Mouse (Mus musculus): ENCODE measurements around the gene Inhbc. TPM values are rescaled to one million over a fixed set of nuclear protein-coding genes. Genes with fewer than 3 reads are reported as not detected.
"Not testable (repeated sequence)": the region's sequence is repeated elsewhere in the genome, so short reads cannot be mapped to it uniquely, and the experiment has no call there.

Inhbc gene
- polyA plus RNA-seq, 1 experiment: not detected

DNA sequence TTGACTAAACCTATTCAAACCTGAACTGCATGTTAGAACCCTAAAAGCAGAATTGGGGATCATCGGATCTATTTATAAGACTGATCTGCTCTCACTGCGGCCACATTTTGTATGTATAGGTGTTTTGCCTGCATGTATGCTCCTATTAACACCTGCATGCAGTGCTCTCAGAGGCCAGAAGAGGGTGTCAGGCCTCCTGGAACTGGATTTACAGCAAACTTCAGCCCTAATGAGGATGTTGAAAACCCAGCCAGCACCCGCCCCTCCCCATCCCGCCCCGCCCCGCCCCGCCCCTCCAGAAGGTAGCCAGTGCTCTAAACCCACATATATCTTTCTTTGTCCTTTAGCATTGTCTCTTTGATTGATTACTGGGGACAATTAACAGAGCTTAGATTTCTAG, 45.7 kb downstream of the Inhbc start:
- Histone ChIP-seq H3K4me3 (ENCODE audit: insufficient read depth, low read depth, low read length) (no peak overlapping the region), H3K4me1 (ENCODE audit: control insufficient read depth, insufficient read depth, low read length) (peaks cover 12% of the 10 kb centered on the region), H3K27ac (ENCODE audit: insufficient read depth, low read depth, low read length) (no peak overlapping the region)
- TF ChIP-seq POLR2A (IDR thresholded peaks at IDR 0.05; ENCODE audit: insufficient read depth, low read depth, low read length): no peak
- no peak for TF ChIP-seq CTCF (IDR thresholded peaks at IDR 0.05; ENCODE audit: insufficient read depth, low read depth, low read length)
- WGBS: 13% methylated on average over 7 of the region's 7 CpGs

DNA sequence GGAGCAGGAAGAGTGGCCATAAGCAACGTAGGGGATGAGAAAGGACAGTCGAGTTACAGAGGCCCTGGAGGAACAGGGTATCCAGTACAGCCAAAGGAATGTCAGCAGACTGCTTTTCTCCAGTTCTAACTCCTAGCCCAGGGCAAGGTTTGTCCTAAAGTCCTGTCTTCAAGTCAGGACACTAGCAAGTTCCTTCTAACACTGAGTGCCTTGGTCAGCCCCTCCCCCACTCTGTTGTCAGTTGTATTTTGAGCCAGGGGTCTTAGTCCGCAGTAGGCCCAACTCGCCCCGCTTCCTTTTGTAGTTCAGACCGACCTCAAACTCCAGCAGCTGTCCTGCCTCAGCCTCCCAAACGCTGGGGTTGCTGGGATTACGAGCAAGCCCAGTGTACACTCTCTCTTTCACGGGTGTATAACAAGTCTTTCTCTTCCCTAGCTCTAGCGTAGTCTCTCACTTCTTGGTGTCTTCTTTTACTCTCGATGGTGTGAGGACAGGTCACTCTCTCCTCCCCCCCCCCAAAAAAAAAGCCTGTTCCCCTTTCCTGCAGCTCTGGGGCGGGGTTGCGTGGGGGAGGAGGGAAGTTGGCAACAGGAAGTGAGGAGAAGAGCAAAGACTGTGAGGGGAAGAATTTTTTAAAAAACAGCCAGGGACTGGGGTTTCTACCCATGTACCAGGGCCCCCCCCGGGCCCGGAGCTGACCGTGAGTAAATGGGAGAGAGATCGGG, 46.9 kb downstream of the Inhbc start:
- TF ChIP-seq POLR2A (IDR thresholded peaks at IDR 0.05; ENCODE audit: insufficient read depth, low read depth, low read length) (no peak), CTCF (IDR thresholded peaks at IDR 0.05; ENCODE audit: insufficient read depth, low read depth, low read length) (no peak)
- no peak overlapping the region for H3K4me3 ChIP-seq (ENCODE audit: insufficient read depth, low read depth, low read length)
- 81% methylated on average over 17 of the region's 17 CpGs for WGBS
- peaks cover 12% of the 10 kb centered on the region for H3K4me1 ChIP-seq (ENCODE audit: control insufficient read depth, insufficient read depth, low read length)
- no peak overlapping the region for H3K27ac ChIP-seq (ENCODE audit: insufficient read depth, low read depth, low read length)

DNA sequence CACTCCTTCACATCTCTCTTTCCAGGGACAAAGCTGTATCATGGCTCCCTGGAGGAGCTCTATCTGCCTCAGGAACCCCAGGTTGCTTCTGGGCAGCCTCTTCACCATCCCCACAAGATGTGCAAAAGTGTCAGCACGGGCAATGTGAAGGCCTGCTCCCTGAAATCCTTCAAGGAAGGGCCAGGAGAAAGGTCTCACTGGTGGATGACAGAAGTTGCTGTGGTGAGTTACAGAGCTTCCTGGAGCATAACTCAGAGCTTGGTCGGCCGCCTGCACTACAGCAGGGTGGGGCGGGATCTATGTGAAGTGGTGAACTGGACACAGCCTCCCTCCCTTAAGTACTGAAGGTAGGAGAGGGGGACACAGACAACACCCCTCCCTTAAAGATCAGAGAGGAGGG, 47.6 kb downstream of the Inhbc start:
- H3K27ac ChIP-seq (ENCODE audit: insufficient read depth, low read depth, low read length): no peak overlapping the region
- H3K4me3 ChIP-seq (ENCODE audit: insufficient read depth, low read depth, low read length): no peak overlapping the region
- no peak for TF ChIP-seq POLR2A (IDR thresholded peaks at IDR 0.05; ENCODE audit: insufficient read depth, low read depth, low read length)
- TF ChIP-seq CTCF (IDR thresholded peaks at IDR 0.05; ENCODE audit: insufficient read depth, low read depth, low read length): no peak
- H3K4me1 ChIP-seq (ENCODE audit: control insufficient read depth, insufficient read depth, low read length): peaks cover 12% of the 10 kb centered on the region
- 87% methylated on average over 4 of the region's 4 CpGs for WGBS

DNA sequence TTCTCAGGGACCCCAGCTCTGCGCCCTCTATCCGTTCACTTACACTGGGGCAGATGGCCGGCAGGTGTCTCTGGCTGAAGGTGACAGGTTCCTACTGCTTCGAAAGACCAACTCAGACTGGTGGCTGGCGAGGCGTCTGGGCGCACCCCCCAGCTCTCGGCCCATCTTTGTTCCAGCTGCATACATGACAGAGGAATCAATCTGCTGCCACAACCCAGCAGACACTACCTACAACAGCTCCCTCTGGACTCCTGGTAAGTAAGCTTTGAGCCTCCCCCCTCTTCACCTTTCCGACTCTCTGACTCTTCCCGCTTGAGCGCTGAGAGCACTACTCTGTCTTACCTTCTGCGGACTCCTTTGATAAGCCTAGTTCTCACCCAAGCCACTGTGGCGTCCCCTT, 48.1 kb downstream of the Inhbc start:
- Histone ChIP-seq H3K4me3 (ENCODE audit: insufficient read depth, low read depth, low read length) (no peak overlapping the region), H3K27ac (ENCODE audit: insufficient read depth, low read depth, low read length) (no peak overlapping the region), H3K4me1 (ENCODE audit: control insufficient read depth, insufficient read depth, low read length) (peaks cover 12% of the 10 kb centered on the region)
- WGBS: 85% methylated on average over 13 of the region's 13 CpGs
- no peak for TF ChIP-seq CTCF (IDR thresholded peaks at IDR 0.05; ENCODE audit: insufficient read depth, low read depth, low read length)
- no peak for TF ChIP-seq POLR2A (IDR thresholded peaks at IDR 0.05; ENCODE audit: insufficient read depth, low read depth, low read length)

DNA sequence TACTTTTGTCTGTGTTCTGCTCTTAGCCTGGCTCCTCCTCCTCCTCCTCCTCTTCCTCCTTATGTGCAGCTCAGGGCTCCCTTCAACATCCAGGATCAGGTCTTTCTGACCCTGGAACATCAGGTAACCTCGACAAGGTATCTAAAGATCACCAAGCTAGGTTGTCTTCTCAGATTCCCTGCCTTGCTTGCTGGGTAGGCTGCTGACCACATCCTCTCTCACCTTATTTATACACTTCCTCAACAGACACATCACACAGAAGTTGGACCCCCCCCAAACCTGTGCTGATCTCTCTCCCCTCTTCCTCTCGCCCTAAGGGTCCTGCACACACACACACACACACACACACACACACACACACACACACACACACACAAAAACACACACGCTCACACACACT, 48.6 kb downstream of the Inhbc start, which contains the start of gene Arhgap9:
Gene Arhgap9 (plus strand): TSS at position 344 of the 400 bp plus-strand sequence.
- WGBS: 83% methylated on average over 3 of the region's 3 CpGs
- H3K4me1 ChIP-seq (ENCODE audit: control insufficient read depth, insufficient read depth, low read length): peaks cover 8% of the 10 kb centered on the region
- H3K4me3 ChIP-seq (ENCODE audit: insufficient read depth, low read depth, low read length): no peak within 1 kb of the TSS
- TF ChIP-seq CTCF (IDR thresholded peaks at IDR 0.05; ENCODE audit: insufficient read depth, low read depth, low read length): no peak
- TF ChIP-seq POLR2A (IDR thresholded peaks at IDR 0.05; ENCODE audit: insufficient read depth, low read depth, low read length): no peak
- no peak within 1 kb of the TSS for H3K27ac ChIP-seq (ENCODE audit: insufficient read depth, low read depth, low read length)

DNA sequence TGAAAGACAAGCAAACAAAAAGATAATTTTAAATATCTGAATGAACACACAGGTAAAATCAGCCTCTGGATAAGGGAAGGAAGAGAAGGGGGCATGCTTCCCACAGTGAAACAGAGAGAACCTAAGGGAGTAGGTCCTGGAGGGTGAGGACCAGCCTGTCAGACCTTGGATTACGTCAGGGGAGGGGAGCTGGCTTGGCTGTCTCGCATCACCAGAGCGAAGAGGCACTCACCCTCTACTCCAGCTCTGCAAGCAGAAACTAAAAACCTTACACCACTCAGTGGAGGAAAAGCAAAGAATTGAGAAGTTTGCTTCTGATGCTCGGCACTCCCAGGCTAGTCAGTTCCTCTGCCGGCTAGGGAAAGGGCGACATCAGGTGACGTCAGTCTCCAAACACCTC, 50.3 kb downstream of the Inhbc start:
- Histone ChIP-seq H3K27ac (ENCODE audit: insufficient read depth, low read depth, low read length) (no peak overlapping the region), H3K4me1 (ENCODE audit: control insufficient read depth, insufficient read depth, low read length) (no peaks in the 10 kb centered on the region), H3K4me3 (ENCODE audit: insufficient read depth, low read depth, low read length) (no peak overlapping the region)
- TF ChIP-seq CTCF (IDR thresholded peaks at IDR 0.05; ENCODE audit: insufficient read depth, low read depth, low read length) (no peak), POLR2A (IDR thresholded peaks at IDR 0.05; ENCODE audit: insufficient read depth, low read depth, low read length) (no peak)
- WGBS: 80% methylated on average over 7 of the region's 7 CpGs

DNA sequence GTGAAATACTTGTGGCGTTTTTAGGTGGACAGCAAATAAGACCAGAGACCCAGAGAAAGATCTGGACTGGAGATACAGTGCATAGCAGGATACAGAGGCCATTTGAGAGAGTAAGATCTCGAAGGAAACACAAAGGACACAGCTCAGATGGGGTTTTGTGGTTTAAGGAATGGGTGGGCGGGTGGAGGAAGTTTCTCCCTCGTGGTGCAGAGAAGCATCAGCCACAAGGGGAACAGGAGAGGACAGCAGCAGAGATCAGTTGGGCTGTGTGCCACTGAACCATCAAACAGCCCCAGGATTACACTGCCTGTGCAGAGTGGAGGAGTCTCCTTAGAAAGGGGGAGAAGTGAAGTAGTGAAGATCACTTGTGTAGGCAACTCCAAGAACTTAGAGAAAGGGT, 52.2 kb downstream of the Inhbc start:
- TF ChIP-seq POLR2A (IDR thresholded peaks at IDR 0.05; ENCODE audit: insufficient read depth, low read depth, low read length): no peak
- no peak for TF ChIP-seq CTCF (IDR thresholded peaks at IDR 0.05; ENCODE audit: insufficient read depth, low read depth, low read length)
- H3K27ac ChIP-seq (ENCODE audit: insufficient read depth, low read depth, low read length): no peak overlapping the region
- H3K4me3 ChIP-seq (ENCODE audit: insufficient read depth, low read depth, low read length): no peak overlapping the region
- H3K4me1 ChIP-seq (ENCODE audit: control insufficient read depth, insufficient read depth, low read length): no peaks in the 10 kb centered on the region
- WGBS: 46% methylated on average over 4 of the region's 4 CpGs

DNA sequence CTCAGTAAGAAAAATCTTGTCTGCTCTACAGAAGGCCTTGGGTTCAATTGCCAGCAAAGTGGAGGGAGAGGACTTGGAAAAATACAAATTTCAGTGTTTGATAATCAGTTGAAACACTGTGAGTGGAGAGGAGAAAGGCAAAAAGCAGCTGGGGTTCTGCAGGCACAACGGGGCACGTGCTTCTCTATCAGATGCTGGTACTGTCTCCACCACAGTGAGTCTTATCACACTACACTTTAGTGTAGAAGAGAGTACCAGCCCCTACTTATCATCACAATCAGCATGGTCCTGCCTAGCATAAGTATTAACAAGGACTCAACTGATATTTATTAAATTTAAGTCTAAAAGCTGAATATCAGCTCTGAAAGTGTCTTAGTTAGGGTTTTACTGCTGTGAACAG, 53.0 kb downstream of the Inhbc start:
- 86% methylated on average over 2 of the region's 2 CpGs for WGBS
- no peak for TF ChIP-seq POLR2A (IDR thresholded peaks at IDR 0.05; ENCODE audit: insufficient read depth, low read depth, low read length)
- no peak for TF ChIP-seq CTCF (IDR thresholded peaks at IDR 0.05; ENCODE audit: insufficient read depth, low read depth, low read length)
- Histone ChIP-seq H3K4me3 (ENCODE audit: insufficient read depth, low read depth, low read length) (no peak overlapping the region), H3K27ac (ENCODE audit: insufficient read depth, low read depth, low read length) (no peak overlapping the region), H3K4me1 (ENCODE audit: control insufficient read depth, insufficient read depth, low read length) (no peaks in the 10 kb centered on the region)

DNA sequence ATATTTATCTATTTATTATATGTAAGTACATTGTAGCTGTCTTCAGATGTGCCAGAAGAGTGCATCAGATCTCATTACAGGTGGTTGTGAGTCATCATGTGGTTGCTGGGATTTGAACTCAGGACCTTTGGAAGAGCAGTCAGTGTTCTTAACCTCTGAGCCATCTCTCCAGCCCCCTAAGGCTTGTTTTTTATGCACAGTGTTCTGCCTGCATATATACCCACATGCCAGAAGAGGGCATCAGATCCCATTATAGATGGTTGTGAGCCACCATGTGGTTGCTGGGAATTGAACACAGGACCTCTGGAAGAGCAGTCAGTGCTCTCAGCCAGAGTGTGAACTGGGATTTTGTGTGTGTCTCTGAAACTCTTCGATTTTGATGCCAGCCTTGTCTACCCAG, 55.3 kb downstream of the Inhbc start:
- H3K27ac ChIP-seq (ENCODE audit: insufficient read depth, low read depth, low read length); H3K4me1 ChIP-seq (ENCODE audit: control insufficient read depth, insufficient read depth, low read length); H3K4me3 ChIP-seq (ENCODE audit: insufficient read depth, low read depth, low read length): not testable (repeated sequence)
- 79% methylated on average over 1 of the region's 1 CpGs for WGBS

DNA sequence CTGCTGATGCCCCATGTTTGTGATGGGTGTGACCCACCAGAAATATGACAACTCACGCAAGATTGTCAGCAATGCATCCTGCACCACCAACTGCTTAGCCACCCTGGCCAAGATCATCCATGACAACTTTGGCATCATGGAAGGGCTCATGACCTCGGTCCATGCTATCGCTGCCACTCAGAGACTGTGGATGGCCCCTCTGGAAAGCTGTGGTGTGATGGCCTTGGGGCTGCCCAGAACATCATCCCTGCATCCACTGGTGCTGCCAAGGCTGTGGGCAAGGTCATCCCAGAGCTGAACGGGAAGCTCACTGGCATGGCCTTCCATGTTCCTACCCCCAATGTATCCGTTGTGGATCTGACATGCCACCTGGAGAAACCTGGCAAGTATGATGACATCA, 56.7 kb downstream of the Inhbc start:
- not testable (repeated sequence) for H3K27ac ChIP-seq (ENCODE audit: insufficient read depth, low read depth, low read length); H3K4me3 ChIP-seq (ENCODE audit: insufficient read depth, low read depth, low read length); H3K4me1 ChIP-seq (ENCODE audit: control insufficient read depth, insufficient read depth, low read length)
- WGBS: 95% methylated on average over 5 of the region's 5 CpGs
